Mouse (Mus musculus) midbrain, embryonic 10.5 days (tissue): ENCODE results near the gene Elp6. TPM values are rescaled to one million over a fixed set of nuclear protein-coding genes. Genes with fewer than 3 reads are reported as not detected.

Source experiments
- DNase-seq: peaks from one replicate; pipeline ENCODE4 v3.0.0-alpha.2; 2017; ENCODE audit warnings: low spot score
- H3K27ac ChIP-seq: fragments of 300-500 bp; sonication (generic); replicated peaks from 2 replicates; pipeline ENCODE4 v1.5.1; 2016; ENCODE audit warnings: mild to moderate bottlenecking
- H3K27me3 ChIP-seq: fragments of 300-500 bp; sonication (generic); 2 replicates; pipeline ENCODE4 v1.6.1; 2016; ENCODE audit warnings: low read depth, mild to moderate bottlenecking; ENCODE audit not compliant: poor library complexity, severe bottlenecking
- H3K36me3 ChIP-seq: fragments of 300-500 bp; sonication (generic); 2 replicates; pipeline ENCODE4 v1.6.1; 2016; ENCODE audit warnings: mild to moderate bottlenecking, moderate library complexity
- H3K4me1 ChIP-seq: fragments of 300-500 bp; sonication (generic); 2 replicates; pipeline ENCODE4 v1.6.1; 2016
- H3K4me3 ChIP-seq: fragments of 300-500 bp; sonication (generic); 2 replicates; pipeline ENCODE4 v1.5.1; 2016; ENCODE audit warnings: mild to moderate bottlenecking, moderate library complexity
- H3K9me3 ChIP-seq: fragments of 300-500 bp; sonication (generic); replicated peaks from 2 replicates; pipeline ENCODE4 v1.6.1; 2016; ENCODE audit warnings: mild to moderate bottlenecking
- WGBS: fragments of 180-500 bp; shearing (Covaris S2); methylation state at CpG from one replicate; pipeline ENCODE4 v1.1.7; 2016; 5-methylcytosine and 5-hydroxymethylcytosine counted together
- polyA plus RNA-seq: library from polyadenylated mRNA; unstranded; fragments of >200 nt; fragmentation: Nextera tagmentation; extraction: Ambion mirVana; gene quantifications from 2 replicates; pipeline ENCODE4 v1.2.1, GENCODE M21; 2016

Elp6 gene
- polyA plus RNA-seq, result 45.1 and 45.6 TPM in 2 replicates

DNA sequence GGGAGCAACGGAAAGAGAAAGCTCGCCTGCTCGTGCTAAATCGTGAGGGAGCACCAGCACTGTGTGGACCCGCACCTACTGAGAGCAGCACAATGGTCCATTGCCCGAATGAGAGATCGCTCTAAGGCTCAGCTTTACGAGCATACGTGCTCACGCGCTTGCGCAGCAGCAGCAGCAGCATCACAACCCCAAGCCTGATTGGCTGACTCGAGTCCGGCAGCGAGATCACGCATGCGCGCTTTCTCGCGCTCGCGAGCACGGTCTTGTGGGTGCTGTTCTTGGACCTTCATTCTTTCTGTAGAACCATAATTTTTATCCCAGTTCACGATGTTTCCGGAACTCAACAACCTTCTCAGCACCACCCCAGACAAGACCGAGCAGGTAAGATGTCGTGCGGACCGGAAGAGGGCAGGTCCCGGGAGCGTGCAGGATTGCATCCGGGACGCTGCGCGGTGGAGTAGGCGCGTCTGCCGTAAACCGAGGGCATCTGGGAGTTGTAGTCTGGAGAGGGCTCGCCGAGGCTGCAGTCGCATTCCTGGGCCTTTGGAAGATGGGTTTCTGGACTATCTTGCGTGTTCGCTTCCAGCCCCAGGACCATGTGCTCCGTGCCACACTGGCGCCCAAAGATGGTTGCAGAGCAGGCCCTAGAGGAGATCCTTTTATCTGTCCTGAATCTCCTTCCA is at the start of gene Elp6:
Gene Elp6, plus strand, starts transcription at position 205 of the 683 bp plus-strand sequence.
- DNase-seq, result peak; percentile 94
- H3K9me3 ChIP-seq, result peaks cover 11% of the 10 kb centered on the region
- under 1% methylated on average over 46 of the region's 46 CpGs for WGBS
- H3K4me3 ChIP-seq, result peak within 1 kb of the TSS; percentile 56
- H3K27me3 ChIP-seq, result no peaks in the 10 kb centered on the region
- peaks cover 19% of the 10 kb centered on the region for H3K4me1 ChIP-seq
- H3K27ac ChIP-seq, result peak within 1 kb of the TSS; percentile 88
- peaks cover 16% of the 10 kb centered on the region for H3K36me3 ChIP-seq

DNA sequence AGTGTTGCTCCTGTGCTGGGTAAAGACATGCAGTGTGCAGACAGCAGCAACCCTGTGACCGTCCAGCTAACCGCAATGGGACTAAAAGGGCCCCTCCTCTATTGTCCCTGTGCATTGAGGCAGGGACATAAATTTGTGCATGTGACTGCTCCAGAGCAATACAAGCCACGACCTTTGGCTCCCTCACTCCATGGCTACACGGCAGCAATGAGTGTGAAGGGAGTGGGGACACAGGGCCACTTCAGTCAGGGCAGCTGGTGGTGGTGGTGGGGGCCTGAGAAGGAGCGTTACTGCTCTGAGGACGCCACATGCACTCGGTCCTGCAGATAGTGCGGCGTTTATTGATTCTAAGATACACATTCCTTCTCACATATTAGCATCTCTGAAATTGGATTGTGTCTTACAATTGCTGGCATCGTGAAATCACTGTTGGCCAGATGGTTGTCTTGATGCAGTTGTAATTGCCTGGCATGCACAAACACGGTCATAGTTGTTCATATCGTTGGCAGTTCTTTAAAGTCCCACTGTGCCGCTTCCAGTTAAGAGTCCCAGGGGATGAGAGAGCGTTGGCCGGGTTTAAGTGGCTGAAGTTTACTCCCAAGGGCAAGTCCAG is 49.5 kb upstream of the Elp6 start:
- Histone ChIP-seq H3K36me3 (peaks cover 12% of the 10 kb centered on the region), H3K27ac (peak overlapping the region; percentile 84), H3K27me3 (no peaks in the 10 kb centered on the region), H3K4me3 (peak overlapping the region; percentile 11; the same call in 1 of the 2 replicates), H3K4me1 (peaks cover 41% of the 10 kb centered on the region), H3K9me3 (no peaks in the 10 kb centered on the region)
- DNase-seq, result peak; percentile 74
- 44% methylated on average over 15 of the region's 15 CpGs for WGBS

DNA sequence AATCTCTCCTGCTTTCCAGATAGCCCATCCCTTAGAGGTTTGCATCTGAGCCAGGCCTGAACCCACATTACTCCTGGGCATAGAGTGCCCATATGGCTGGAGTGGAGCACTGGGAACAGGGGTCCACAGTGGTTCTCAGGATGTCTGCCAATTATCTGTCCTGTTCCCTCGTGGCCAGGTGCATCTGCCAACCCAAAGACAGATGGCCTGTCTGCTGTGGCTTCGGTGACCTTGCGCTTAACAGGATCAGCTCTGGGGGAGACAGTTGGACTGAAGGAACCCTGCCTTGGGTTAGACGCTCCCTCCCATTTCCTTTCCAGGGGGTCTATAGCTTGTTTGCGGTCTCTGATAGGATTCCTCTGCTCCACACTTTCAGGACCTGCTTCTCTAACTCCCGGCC is 46.3 kb upstream of the Elp6 start:
- Histone ChIP-seq H3K4me3 (no peak overlapping the region), H3K27me3 (no peaks in the 10 kb centered on the region), H3K27ac (peak overlapping the region; percentile 50), H3K4me1 (peaks cover 28% of the 10 kb centered on the region), H3K9me3 (no peaks in the 10 kb centered on the region), H3K36me3 (peaks cover 12% of the 10 kb centered on the region)
- DNase-seq, result no peak
- WGBS, result 84% methylated on average over 6 of the region's 6 CpGs

DNA sequence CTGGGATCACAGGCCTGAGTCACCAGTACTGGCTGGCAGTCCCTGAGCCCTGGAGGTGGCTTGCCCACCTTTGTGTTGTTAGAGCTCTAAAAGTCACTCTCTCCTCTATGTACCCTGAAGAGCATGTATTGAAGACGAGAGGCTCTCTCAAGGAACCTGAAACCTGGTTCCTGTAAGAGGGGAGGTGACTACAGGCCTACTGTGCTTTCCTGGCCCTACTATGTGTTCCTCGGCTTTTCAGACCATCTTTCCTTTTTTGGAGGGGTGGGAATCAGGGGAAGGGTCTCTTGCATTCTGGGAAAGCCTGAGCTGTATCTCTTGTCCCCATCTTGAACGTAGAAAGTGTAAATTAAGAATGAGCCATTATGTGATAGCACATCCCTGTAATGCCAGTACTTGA is 45.9 kb upstream of the Elp6 start:
- 89% methylated on average over 3 of the region's 3 CpGs for WGBS
- no peak for DNase-seq
- no peak overlapping the region for H3K4me3 ChIP-seq
- H3K36me3 ChIP-seq, result peaks cover 12% of the 10 kb centered on the region
- H3K27ac ChIP-seq, result peak overlapping the region; percentile 50; the same call in 1 of the 2 replicates
- no peaks in the 10 kb centered on the region for H3K9me3 ChIP-seq
- no peaks in the 10 kb centered on the region for H3K27me3 ChIP-seq
- peaks cover 28% of the 10 kb centered on the region for H3K4me1 ChIP-seq

DNA sequence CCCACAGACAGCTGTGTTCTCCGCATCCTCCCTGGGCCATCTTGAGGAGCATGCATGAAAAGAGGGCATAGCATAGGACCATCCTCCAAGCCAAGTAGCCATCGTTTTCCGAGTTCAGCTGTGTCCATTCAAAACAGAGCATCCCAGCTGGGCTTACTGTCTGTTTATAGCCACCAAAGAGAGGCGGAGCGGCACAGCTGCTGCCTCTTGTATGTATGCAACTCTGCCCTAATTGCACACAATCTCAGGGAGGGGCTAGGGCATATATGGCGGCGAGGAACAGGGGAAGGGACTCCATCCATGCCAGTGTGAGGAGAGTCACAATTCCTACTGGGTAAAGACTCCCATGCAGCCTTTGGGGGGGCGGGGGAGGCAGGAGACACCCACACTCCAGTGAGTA is 41.8 kb upstream of the Elp6 start:
- 88% methylated on average over 8 of the region's 8 CpGs for WGBS
- peaks cover 5% of the 10 kb centered on the region for H3K4me1 ChIP-seq
- H3K27me3 ChIP-seq, result no peaks in the 10 kb centered on the region
- H3K4me3 ChIP-seq, result no peak overlapping the region
- H3K36me3 ChIP-seq, result peaks cover 12% of the 10 kb centered on the region
- no peak for DNase-seq
- no peaks in the 10 kb centered on the region for H3K9me3 ChIP-seq
- H3K27ac ChIP-seq, result 0 out of 2 replicates have a peak overlapping the region, but pooled peaks have one; percentile 13

DNA sequence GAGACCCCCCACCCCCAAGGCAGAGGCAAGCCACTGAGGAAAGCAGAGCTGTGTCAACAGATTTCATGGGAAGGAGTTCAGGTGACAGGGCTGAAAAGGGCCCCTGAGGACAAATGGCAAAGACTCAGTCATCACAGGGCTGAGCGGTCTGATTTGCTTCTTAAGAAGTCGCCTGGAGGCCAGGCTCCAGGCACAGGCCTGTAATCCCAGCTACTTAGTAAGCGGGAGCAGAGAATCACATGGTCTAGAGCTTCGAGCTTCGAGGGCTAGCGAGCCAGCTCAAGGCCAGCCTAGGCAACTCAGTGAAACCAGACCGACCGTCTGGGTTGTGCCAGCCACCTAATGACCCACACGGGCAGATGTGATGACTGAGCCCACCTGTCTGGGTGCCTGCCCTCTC is 40.0 kb upstream of the Elp6 start:
- Histone ChIP-seq H3K27me3 (no peaks in the 10 kb centered on the region), H3K4me1 (peaks cover 5% of the 10 kb centered on the region; the same call in 1 of the 2 replicates), H3K9me3 (no peaks in the 10 kb centered on the region), H3K36me3 (peaks cover 8% of the 10 kb centered on the region), H3K4me3 (no peak overlapping the region), H3K27ac (0 out of 2 replicates have a peak overlapping the region, but pooled peaks have one; percentile 14)
- no peak for DNase-seq
- 80% methylated on average over 9 of the region's 9 CpGs for WGBS

DNA sequence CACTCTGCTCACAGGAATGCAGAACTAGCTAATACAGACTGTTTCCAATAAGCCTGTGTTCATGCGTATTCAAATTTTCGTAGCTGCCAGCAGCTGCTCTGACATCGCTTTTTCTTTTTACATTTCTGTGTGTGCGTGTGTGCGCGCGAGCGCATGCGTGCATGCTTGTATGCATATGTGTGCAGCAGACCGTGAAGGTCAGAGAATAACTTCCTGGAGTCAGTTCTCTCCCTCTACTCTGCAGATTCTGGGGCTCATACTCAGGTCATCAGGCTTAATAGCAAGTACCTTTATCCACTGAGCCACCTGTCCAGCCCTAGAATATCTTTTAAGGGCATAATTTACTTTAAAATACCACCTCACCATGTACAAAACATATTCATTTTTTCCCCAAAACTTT is 36.6 kb upstream of the Elp6 start:
- Histone ChIP-seq H3K27me3 (no peaks in the 10 kb centered on the region), H3K4me3 (no peak overlapping the region), H3K4me1 (peaks cover 5% of the 10 kb centered on the region; the same call in 1 of the 2 replicates), H3K27ac (no peak overlapping the region), H3K36me3 (no peaks in the 10 kb centered on the region), H3K9me3 (no peaks in the 10 kb centered on the region)
- DNase-seq, result no peak
- 93% methylated on average over 10 of the region's 10 CpGs for WGBS

DNA sequence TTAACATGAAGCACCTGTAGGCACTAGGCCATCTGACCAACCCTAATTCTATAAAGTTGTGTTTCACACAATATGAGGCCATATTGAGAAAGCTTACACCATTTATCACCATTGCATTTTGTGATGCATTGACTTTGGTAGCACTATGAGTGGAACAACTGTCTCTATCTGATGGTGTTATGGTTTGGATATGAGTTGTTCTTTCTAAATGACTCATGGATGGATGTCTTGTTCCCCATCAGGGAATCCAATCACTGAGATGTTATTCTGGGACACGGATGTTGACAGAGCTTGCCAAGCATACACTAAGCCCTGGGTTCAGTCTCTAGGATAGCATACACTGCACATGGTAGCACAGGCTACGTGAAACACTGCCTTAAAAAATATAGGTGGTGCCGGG is 32.6 kb upstream of the Elp6 start:
- no peaks in the 10 kb centered on the region for H3K36me3 ChIP-seq
- no peak for DNase-seq
- no peak overlapping the region for H3K4me3 ChIP-seq
- H3K4me1 ChIP-seq, result no peaks in the 10 kb centered on the region
- H3K27me3 ChIP-seq, result no peaks in the 10 kb centered on the region
- no peak overlapping the region for H3K27ac ChIP-seq
- WGBS, result 93% methylated on average over 3 of the region's 3 CpGs
- no peaks in the 10 kb centered on the region for H3K9me3 ChIP-seq

DNA sequence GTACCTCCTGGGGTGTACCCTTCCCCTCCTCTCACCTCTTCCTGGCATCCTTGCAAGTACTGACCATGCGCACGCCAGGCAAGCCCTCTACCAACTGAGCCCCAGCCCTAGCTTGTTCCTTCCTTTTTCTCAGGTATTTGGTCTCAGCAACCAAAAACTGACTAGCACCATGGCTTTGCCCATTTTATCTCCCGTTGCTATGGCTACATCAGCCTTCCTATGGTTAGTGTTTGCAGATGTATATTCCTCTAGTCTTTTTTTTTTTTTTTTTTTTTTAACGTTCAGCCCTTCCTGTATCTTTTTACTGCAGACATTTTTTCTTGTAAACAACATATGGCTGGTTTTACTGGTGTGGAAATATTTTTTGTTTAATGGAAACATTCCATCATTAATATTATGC is 31.5 kb upstream of the Elp6 start:
- Histone ChIP-seq H3K4me3 (no peak overlapping the region), H3K36me3 (no peaks in the 10 kb centered on the region), H3K4me1 (no peaks in the 10 kb centered on the region), H3K9me3 (no peaks in the 10 kb centered on the region), H3K27me3 (no peaks in the 10 kb centered on the region), H3K27ac (no peak overlapping the region)
- WGBS, result 83% methylated on average over 4 of the region's 4 CpGs
- DNase-seq, result no peak

DNA sequence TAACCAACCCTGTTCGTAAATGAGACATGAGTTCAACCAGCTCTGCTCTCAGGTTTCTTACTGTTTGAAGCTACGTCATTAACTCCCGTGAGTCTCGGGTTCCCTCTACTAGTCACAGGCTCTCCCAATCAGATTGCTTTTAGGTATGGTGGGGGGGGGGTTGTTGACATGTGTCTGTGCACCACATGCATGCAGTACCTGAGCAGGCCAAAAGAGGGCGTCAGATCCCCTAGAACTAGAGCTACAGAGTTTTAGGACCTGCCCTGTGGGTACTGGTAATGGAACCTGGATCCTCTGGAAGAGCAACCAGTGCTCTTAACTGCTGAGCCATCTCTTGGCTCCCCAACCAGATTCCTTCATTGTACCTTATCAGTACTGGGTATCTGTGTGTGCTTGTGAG is 29.1 kb upstream of the Elp6 start:
- Histone ChIP-seq H3K27ac (no peak overlapping the region), H3K27me3 (no peaks in the 10 kb centered on the region), H3K9me3 (no peaks in the 10 kb centered on the region), H3K4me3 (no peak overlapping the region), H3K36me3 (no peaks in the 10 kb centered on the region), H3K4me1 (no peaks in the 10 kb centered on the region; the same call in 1 of the 2 replicates)
- 72% methylated on average over 5 of the region's 5 CpGs for WGBS
- DNase-seq, result no peak

DNA sequence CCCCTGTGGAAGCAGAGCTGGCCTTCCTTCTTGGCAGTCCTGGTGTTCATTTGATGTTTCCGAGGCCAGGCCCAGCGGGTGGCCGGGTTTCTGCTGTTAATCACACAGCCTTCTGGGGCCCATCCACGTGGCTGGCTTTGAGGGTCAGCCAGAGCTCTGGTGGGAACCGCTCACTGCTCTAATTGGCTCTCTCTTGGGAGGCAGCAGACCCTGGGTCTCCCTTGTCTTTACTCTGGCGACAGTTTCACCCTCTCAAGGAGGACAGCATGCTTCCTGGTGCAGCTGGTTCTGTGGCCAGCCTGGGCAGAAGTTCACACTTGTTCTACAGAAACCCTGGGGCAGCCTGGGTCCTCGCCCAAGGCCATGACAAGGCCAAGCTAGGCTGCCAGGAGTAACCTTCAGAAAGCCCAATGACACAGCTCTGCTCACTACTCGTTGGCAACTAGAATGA is 27.5 kb upstream of the Elp6 start:
- Histone ChIP-seq H3K4me1 (no peaks in the 10 kb centered on the region; the same call in 1 of the 2 replicates), H3K36me3 (no peaks in the 10 kb centered on the region), H3K4me3 (no peak overlapping the region), H3K27ac (peak overlapping the region; percentile 14; the same call in 1 of the 2 replicates), H3K27me3 (no peaks in the 10 kb centered on the region), H3K9me3 (no peaks in the 10 kb centered on the region)
- WGBS, result 58% methylated on average over 8 of the region's 8 CpGs
- no peak for DNase-seq

DNA sequence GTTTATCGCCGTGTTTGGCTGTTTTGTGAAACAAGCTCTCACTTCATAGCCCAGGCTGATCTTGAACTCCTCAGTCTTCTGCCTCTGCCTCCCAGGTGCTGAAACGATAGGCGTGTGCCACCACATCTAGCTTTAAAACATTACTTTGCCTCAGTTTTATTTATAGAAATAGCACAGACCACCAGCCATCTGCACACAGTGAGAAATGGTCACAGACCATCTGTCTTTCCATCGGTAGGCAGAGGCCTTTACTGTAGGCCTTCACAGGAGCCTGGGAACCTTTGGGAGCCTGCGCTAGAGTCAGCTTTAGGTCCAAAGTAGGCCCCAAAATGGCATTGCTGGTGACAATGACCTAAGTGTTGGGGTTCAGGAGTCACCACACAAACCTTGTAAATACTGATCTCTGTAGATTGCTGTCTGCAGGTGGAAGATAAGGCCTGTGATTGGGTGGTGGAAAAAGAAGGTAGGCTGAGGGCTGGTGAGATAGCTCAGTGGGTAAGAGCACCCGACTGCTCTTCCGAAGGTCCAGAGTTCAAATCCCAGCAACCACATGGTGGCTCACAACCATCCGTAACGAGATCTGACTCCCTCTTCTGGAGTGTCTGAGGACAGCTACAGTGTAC is 20.8 kb upstream of the Elp6 start:
- H3K4me1 ChIP-seq, result peaks cover 15% of the 10 kb centered on the region
- H3K4me3 ChIP-seq, result no peak overlapping the region
- DNase-seq, result no peak
- H3K27me3 ChIP-seq, result no peaks in the 10 kb centered on the region
- H3K36me3 ChIP-seq, result no peaks in the 10 kb centered on the region
- H3K27ac ChIP-seq, result no peak overlapping the region
- no peaks in the 10 kb centered on the region for H3K9me3 ChIP-seq
- WGBS, result 96% methylated on average over 10 of the region's 10 CpGs
